Mouse (Mus musculus): ENCODE results near the gene Ctnnal1.
A peak's percentile ranks its signal among the peaks of the same experiment; 100 is the strongest.

The Ctnnal1 gene

DNA sequence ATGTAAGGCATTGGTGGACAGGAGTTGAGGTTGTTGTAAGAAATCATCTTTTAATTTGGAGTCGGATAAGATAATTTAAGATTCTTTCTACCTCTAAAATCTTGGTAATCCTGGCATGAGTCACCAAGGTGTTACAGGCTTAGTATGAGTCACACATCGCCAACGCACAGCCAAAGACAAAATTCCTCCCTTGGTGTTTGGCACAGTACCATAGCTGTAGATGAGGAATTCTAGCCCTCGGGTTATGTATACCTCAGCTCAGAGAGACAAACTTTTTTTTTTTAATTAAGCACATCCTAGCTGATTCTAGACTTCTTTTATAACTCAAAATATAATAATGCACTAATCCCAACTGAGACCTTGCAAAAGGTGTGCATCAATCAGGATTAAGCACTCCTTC lies 972 bp downstream of the Ctnnal1 start:
- no peak for DNase-seq (ENCODE audit: inconsistent age in 2 of 2, low spot score in 1 of 2)

DNA sequence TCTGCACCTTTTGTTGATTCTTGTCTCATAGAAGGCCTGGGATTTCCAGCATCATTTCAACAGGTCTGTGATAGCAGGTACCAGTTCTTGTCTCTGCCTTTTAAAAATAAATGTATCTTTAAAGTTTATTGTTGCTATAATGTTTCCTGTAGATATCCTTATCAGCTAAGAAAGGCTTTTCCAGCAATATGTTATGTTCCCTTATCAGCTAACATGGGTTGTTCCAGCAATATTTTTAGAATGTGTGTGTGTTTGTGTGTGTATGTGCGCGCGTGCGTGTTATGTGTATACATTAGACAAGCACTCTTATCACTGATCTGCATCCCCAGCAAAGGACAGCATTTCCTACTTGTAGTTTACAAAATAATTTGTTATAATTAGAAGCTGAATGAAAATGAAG lies 3.4 kb downstream of the Ctnnal1 start:
- no peak for DNase-seq (ENCODE audit: inconsistent age in 2 of 2, low spot score in 1 of 2)

- DNase-seq (ENCODE audit: inconsistent age in 2 of 2, low spot score in 1 of 2): no peak
Observed at GRCm38 (mm10) chr4:56858733-56859132, 6.3 kb downstream of the Ctnnal1 start.

- no peak for DNase-seq (ENCODE audit: inconsistent age in 2 of 2, low spot score in 1 of 2)
Observed at GRCm38 (mm10) chr4:56856371-56856949, 8.5 kb downstream of the Ctnnal1 start.

GRCm38 (mm10) chr4:56855935-56856334 lies 9.1 kb downstream of the Ctnnal1 start:
- no peak for DNase-seq (ENCODE audit: inconsistent age in 2 of 2, low spot score in 1 of 2)

- DNase-seq (ENCODE audit: inconsistent age in 2 of 2, low spot score in 1 of 2): peak in 1 of 2 experiments; percentile 42
Observed at GRCm38 (mm10) chr4:56850724-56851123, 14.3 kb downstream of the Ctnnal1 start.

- DNase-seq (ENCODE audit: inconsistent age in 2 of 2, low spot score in 1 of 2): no peak
Observed at GRCm38 (mm10) chr4:56848044-56848443, 16.9 kb downstream of the Ctnnal1 start.

- DNase-seq (ENCODE audit: inconsistent age in 2 of 2, low spot score in 1 of 2): no peak
Observed at GRCm38 (mm10) chr4:56847400-56847799, 17.6 kb downstream of the Ctnnal1 start.

DNA sequence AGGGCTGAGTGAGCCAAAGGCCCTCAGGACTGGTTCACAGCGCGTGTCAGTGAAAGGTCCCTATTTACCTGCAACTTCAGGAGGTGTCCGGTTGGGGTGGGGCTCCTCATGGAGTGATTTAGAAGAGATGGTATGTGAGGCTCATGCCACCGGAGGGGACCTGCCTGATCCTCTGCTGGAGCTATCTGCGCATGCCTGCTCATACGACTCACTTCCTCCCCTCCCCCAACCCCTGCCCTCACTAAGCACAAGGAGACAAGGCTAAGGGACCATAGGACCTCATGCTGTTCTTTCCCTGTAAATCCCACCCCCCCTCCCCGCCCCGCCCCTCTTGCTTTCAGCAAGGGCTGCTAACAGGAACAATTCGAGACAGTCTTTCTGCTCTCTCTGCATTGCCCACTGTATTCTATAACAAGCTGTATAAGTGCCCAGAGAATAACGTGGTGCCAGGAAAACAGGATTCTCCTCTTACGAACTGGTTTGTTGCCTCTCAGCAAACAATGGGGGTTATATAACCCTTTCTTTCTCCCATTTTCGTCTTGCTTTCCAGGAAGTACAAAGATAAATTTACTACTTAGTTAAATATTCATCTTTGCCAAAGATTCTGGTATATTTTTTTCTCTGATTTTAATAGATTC lies 19.0 kb downstream of the Ctnnal1 start:
- DNase-seq (ENCODE audit: inconsistent age in 2 of 2, low spot score in 1 of 2): no peak

GRCm38 (mm10) chr4:56844911-56845310 lies 20.1 kb downstream of the Ctnnal1 start:
- no peak for DNase-seq (ENCODE audit: inconsistent age in 2 of 2, low spot score in 1 of 2)

- no peak for DNase-seq (ENCODE audit: inconsistent age in 2 of 2, low spot score in 1 of 2)
Observed at GRCm38 (mm10) chr4:56843963-56844362, 21.0 kb downstream of the Ctnnal1 start.

DNA sequence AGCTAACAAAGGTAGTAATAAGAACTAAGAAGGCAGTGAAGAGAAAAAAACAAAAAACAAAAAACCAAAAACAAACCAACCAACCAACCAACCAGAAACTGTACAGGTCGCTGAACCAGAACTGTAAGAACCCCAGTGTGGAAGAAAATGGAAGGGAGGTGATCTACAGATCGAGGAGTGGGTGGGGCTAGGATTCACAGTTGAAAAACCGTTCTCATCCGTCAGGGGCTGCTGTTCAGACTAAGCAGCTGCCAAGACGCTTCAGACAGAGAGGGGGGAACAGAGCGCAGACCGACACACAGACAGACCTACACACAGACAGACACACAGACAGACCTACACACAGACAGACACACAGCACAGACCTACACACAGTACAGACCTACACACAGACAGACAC lies 22.5 kb downstream of the Ctnnal1 start:
- DNase-seq (ENCODE audit: inconsistent age in 2 of 2, low spot score in 1 of 2): no peak

DNA sequence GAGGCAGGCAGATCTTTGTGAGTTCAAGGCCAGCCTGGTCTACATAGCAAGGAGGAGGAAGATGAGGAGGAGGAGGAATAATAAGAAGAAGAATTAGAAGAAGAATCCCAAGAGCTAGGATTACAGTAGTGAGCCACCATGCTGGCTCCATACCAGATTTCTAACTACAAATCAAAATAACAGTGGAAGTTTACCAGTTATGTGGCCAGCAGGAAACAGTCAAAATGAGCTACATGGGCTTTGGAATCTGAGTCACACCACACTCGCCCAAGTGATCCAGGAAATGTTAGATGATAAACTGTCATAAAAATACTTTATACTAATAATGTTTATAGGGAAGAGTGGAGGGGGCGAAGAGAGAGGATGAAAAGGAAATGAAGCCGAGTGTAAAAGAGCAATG lies 24.7 kb downstream of the Ctnnal1 start:
- DNase-seq (ENCODE audit: inconsistent age in 2 of 2, low spot score in 1 of 2): peak in 1 of 2 experiments; percentile 39

GRCm38 (mm10) chr4:56837661-56838060 lies 27.3 kb downstream of the Ctnnal1 start:
- peak; percentile 68 to 81 for DNase-seq (ENCODE audit: inconsistent age in 2 of 2, low spot score in 1 of 2)

DNA sequence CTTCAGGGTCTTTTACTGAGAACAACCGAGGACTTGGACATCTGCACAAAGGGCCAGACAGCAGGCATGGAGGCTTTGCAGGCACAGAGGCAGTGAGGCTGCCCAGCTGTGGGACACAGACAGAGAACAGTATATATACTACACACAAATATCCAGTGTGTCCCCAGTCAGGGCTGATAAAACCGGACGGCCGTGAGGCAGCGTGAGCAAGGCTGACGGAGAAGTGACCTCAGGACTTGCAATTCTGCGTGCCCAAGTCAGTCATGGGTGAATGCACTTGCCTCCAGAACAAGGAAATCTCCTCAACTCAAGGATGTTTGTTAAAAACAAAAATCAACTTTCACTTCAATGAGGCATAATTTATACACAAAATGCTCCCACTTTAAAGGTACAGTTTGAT lies 33.0 kb downstream of the Ctnnal1 start:
- peak in 1 of 2 experiments; percentile 37 for DNase-seq (ENCODE audit: inconsistent age in 2 of 2, low spot score in 1 of 2)

DNA sequence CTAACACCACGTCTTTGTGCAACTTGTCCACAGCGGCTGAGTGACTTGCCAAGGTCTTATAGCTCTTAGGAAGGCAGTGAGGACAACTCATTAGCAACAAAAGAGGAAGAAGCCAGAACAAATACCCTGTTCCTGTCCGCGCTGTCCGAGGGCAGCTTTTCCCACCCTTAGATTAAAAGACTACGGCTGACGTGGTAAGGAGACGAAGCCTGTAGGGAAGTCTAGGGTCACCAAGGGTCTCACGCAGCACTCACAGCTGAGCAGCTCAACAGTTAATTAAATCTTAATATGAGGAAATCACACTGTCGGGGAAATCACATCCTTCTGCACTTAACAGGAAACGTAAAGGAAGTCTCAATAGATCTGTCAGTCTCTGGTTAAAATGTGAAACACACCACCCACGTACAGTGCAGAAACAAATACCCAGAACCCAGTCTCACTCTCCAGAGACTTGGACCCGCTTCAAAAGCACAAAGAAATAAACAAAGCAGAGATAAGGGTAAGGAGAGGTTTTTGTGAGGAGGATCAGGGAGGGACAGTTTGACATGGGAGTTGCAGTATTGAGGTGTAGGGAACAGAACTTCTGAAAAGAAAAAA lies 33.9 kb downstream of the Ctnnal1 start:
- DNase-seq (ENCODE audit: inconsistent age in 2 of 2, low spot score in 1 of 2): peak in 1 of 2 experiments; percentile 36

DNA sequence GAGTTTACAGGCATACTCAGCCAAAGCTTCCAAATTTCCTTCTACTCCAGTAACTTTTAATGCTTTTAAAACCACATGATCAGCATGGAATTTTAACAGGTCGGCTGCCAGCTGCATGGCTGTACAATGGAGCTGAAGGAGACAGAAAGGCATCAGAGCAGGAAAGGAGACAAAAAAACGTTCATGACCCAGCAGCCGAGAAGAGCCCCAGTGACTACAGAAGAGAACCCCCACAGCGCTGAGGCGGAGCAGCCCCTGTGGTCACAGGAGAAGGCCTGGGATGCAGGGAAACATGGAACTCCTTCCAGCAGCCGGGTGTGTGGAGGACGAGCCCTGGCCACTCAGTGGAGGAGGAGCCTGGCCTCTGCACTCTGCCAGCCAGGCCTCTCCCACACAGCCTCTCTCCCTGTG lies 35.5 kb downstream of the Ctnnal1 start:
- peak in 1 of 2 experiments; percentile 32 for DNase-seq (ENCODE audit: inconsistent age in 2 of 2, low spot score in 1 of 2)

GRCm38 (mm10) chr4:56828932-56829331 lies 36.1 kb downstream of the Ctnnal1 start:
- DNase-seq (ENCODE audit: inconsistent age in 2 of 2, low spot score in 1 of 2): no peak

GRCm38 (mm10) chr4:56824231-56824630 lies 40.8 kb downstream of the Ctnnal1 start:
- DNase-seq (ENCODE audit: inconsistent age in 2 of 2, low spot score in 1 of 2): peak; percentile 60 to 84

GRCm38 (mm10) chr4:56820017-56820550 lies 44.9 kb downstream of the Ctnnal1 start:
- peak in 1 of 2 experiments; percentile 50 for DNase-seq (ENCODE audit: inconsistent age in 2 of 2, low spot score in 1 of 2)

GRCm38 (mm10) chr4:56815131-56815530 lies 49.9 kb downstream of the Ctnnal1 start:
- DNase-seq (ENCODE audit: inconsistent age in 2 of 2, low spot score in 1 of 2): no peak

GRCm38 (mm10) chr4:56812096-56812495 lies 52.9 kb downstream of the Ctnnal1 start:
- no peak for DNase-seq (ENCODE audit: inconsistent age in 2 of 2, low spot score in 1 of 2)
